Comparison of ENCODE assay signal across 10 mouse cellular contexts in genomic region chr4:142410596-142411573, GRCm38 (mm10).
DNase-seq lines count a peak whose midpoint lies in the region; ATAC-seq lines count a peak whose summit lies in the region.
"Had no signal": no experiment of that assay in that cellular context is flagged by ENCODE, and none has a peak within 500 bp of the region (broad histone marks: within the 10 kb centered on the region; RNA-seq: fewer than 3 reads in every experiment).

No protein-coding gene starts in this region.

- H3K27me3 ChIP-seq in kidney, embryonic 15.5 days: no peaks in the 10 kb centered on the region
- H3K27me3 ChIP-seq: embryonic facial prominence, embryonic 12.5 days; limb, embryonic 13.5 days had no signal

- H3K4me1 ChIP-seq in kidney, embryonic 15.5 days: peaks cover 5% of the 10 kb centered on the region; the same call in 1 of the 2 replicates

- no peak for ATAC-seq in kidney, embryonic 15.5 days (replicated peaks; ENCODE audit: low FRiP score)
- ATAC-seq in monocyte, adult 5-6 weeks (replicated peaks; ENCODE audit: insufficient number of reproducible peaks, low FRiP score, low TSS enrichment, poor library complexity, severe bottlenecking): no peak

- no peak overlapping the region for H3K4me2 ChIP-seq in kidney, embryonic 15.5 days
- H3K4me2 ChIP-seq: embryonic facial prominence, embryonic 12.5 days; limb, embryonic 13.5 days had no signal

- peak; percentile 22 for DNase-seq in kidney, postnatal 14 days
- peak; percentile 78 to 82 for DNase-seq in cerebellum, postnatal 10 days
- DNase-seq in heart, adult 9 months (ENCODE audit: low spot score in 2 of 2): peak; percentile 56 to 65
- peak; percentile 78 to 81 for DNase-seq in left cerebral cortex, postnatal 36 days (ENCODE audit: low spot score in 2 of 2)
- DNase-seq in MN1 (ENCODE audit: low spot score): no peak
- no peak for DNase-seq in thymus, postnatal 0 days (ENCODE audit: low spot score)

- no peaks in the 10 kb centered on the region for H3K9me3 ChIP-seq in kidney, embryonic 15.5 days (replicated peaks)
- H3K9me3 ChIP-seq: embryonic facial prominence, embryonic 12.5 days; limb, embryonic 13.5 days had no signal

- H3K9ac ChIP-seq in kidney, embryonic 15.5 days: no peak overlapping the region
- H3K9ac ChIP-seq: embryonic facial prominence, embryonic 12.5 days; limb, embryonic 13.5 days had no signal

- no peaks in the 10 kb centered on the region for H3K36me3 ChIP-seq in kidney, embryonic 15.5 days
- H3K36me3 ChIP-seq: embryonic facial prominence, embryonic 12.5 days; limb, embryonic 13.5 days had no signal

- no peak overlapping the region for H3K4me3 ChIP-seq in kidney, embryonic 15.5 days (replicated peaks)
- H3K4me3 ChIP-seq: embryonic facial prominence, embryonic 12.5 days; limb, embryonic 13.5 days had no signal

- WGBS in kidney, embryonic 15.5 days: 64% methylated on average over 26 of the region's 26 CpGs

- intact Hi-C loops in left cerebral cortex, postnatal 36 days (cut with DNase I): no loop called here

- H3K27ac ChIP-seq in kidney, embryonic 15.5 days: no peak overlapping the region
- H3K27ac ChIP-seq: embryonic facial prominence, embryonic 12.5 days; limb, embryonic 13.5 days had no signal

Comparison
In these comparisons a context has a peak if more than half of its experiments do, and no peak if none do; other contexts are left out.
1. DNase-seq: peak in kidney, postnatal 14 days (single experiment), cerebellum, postnatal 10 days (2 of 2), heart, adult 9 months (2 of 2) and left cerebral cortex, postnatal 36 days (2 of 2); none in MN1 (single experiment) and thymus, postnatal 0 days (single experiment).